Mouse (Mus musculus) heart, embryonic 10.5 days (tissue): Measurements from ENCODE around the gene Tmem251. TPM values are rescaled to one million over a fixed set of nuclear protein-coding genes. Genes with fewer than 3 reads are reported as not detected.

Experiments
- DNase-seq: peaks from one replicate; pipeline ENCODE4 v3.0.0-alpha.2; 2017; ENCODE audit warnings: low spot score
- H3K27ac ChIP-seq: fragments of 300-500 bp; sonication (generic); 2 replicates; pipeline ENCODE4 v1.5.1; 2016; ENCODE audit warnings: mild to moderate bottlenecking
- H3K27me3 ChIP-seq: fragments of 300-500 bp; sonication (generic); 2 replicates; pipeline ENCODE4 v1.6.1; 2016; ENCODE audit warnings: mild to moderate bottlenecking; ENCODE audit not compliant: poor library complexity, insufficient read depth, severe bottlenecking
- H3K36me3 ChIP-seq: fragments of 300-500 bp; sonication (generic); 2 replicates; pipeline ENCODE4 v1.6.1; 2016; ENCODE audit warnings: mild to moderate bottlenecking, moderate library complexity
- H3K4me1 ChIP-seq: fragments of 300-500 bp; sonication (generic); 2 replicates; pipeline ENCODE4 v1.6.1; 2016; ENCODE audit warnings: mild to moderate bottlenecking
- H3K4me3 ChIP-seq: fragments of 300-500 bp; sonication (generic); 2 replicates; pipeline ENCODE4 v1.5.1; 2016; ENCODE audit warnings: mild to moderate bottlenecking, moderate library complexity
- H3K9me3 ChIP-seq: fragments of 300-500 bp; sonication (generic); 2 replicates; pipeline ENCODE4 v1.6.1; 2016; ENCODE audit warnings: mild to moderate bottlenecking, moderate library complexity
- WGBS: fragments of 180-500 bp; shearing (Covaris S2); methylation state at CpG from one replicate; pipeline ENCODE4 v1.1.7; 2016; 5-methylcytosine and 5-hydroxymethylcytosine counted together
- polyA plus RNA-seq: library from polyadenylated mRNA; unstranded; fragments of >200 nt; fragmentation: Nextera tagmentation; extraction: Ambion mirVana; gene quantifications from 2 replicates; pipeline ENCODE4 v1.2.1, GENCODE M21; 2016

Tmem251 gene
- polyA plus RNA-seq, 1 experiment from 2014 or later, result 9.5 TPM

DNA sequence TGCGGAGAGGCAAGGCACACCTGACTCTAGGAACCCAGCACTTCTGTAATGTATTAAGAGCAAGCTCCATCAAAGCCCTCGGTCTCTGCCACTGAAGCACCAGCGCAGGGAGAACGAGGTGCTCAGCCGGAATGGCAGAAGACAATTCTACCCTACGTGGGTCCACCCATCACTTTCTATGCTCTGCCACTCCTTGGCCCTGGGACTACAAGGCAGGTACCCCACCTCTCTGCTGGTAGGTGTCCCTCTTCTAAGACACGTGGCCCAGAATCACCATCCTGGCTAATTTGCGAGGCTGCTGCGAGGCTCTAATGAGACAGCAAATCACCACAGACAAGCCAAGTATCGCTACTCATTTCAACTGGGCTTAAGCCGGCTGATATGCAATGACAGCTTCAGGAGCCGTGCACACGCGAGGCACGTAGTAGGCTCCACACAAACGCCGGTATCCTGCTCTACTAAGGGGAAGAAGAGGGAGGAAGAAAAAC is 39.6 kb upstream of the Tmem251 start:
- H3K27me3 ChIP-seq, result peaks cover 17% of the 10 kb centered on the region; the same call in 1 of the 2 replicates
- DNase-seq, result no peak
- peak overlapping the region; percentile 70; the same call in 1 of the 2 replicates for H3K27ac ChIP-seq
- H3K4me3 ChIP-seq, result peak overlapping the region; percentile 82
- H3K9me3 ChIP-seq, result no peaks in the 10 kb centered on the region
- 9% methylated on average over 17 of the region's 17 CpGs for WGBS
- no peaks in the 10 kb centered on the region for H3K36me3 ChIP-seq
- H3K4me1 ChIP-seq, result peaks cover 39% of the 10 kb centered on the region

DNA sequence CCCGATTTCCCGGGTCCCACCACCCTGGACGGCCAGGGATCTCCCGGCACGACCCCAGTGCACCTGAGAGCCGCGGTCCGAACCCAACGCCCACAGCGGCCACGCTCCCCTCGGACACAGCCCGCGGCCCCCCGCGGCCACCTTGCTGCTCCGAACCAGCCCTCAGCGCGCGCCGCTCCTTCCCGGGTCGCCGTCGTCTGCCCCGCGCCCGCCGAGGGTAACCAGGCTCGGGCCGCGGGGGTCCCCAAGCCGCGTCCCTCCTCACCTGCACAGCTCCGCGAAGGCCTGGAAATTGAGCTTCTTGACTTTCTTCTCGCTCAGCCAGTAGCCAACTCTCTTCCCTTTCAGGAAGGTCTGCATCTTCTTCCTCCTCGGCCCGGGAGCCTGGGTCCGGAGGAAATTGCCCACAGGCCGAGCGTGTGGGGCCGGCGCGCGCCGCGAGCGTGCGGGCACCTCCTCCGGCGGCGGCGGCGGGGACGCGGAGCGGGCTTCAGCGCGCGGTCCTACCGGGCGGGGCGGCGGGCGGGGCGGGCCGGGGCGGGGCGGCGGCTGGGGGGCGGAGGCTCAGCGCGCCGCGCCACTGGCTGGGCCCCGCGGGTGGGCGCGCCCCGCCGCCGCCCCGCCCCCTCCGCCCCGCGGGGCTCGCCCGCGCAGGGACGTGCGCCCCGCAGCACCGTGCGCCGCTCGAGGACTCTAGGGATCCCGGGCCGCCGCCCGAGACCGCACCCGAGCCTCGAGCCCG is 38.9 kb upstream of the Tmem251 start, which contains the start of gene Itpk1:
Itpk1 (minus strand) TSS at position 474 of the 742 bp plus-strand sequence.
- H3K9me3 ChIP-seq, result no peaks in the 10 kb centered on the region
- H3K27ac ChIP-seq, result peak within 1 kb of the TSS; percentile 94
- no peak for DNase-seq
- 5% methylated on average over 105 of the region's 105 CpGs for WGBS
- H3K36me3 ChIP-seq, result no peaks in the 10 kb centered on the region
- H3K4me1 ChIP-seq, result peaks cover 39% of the 10 kb centered on the region
- peaks cover 17% of the 10 kb centered on the region; the same call in 1 of the 2 replicates for H3K27me3 ChIP-seq
- H3K4me3 ChIP-seq, result peak within 1 kb of the TSS; percentile 82

DNA sequence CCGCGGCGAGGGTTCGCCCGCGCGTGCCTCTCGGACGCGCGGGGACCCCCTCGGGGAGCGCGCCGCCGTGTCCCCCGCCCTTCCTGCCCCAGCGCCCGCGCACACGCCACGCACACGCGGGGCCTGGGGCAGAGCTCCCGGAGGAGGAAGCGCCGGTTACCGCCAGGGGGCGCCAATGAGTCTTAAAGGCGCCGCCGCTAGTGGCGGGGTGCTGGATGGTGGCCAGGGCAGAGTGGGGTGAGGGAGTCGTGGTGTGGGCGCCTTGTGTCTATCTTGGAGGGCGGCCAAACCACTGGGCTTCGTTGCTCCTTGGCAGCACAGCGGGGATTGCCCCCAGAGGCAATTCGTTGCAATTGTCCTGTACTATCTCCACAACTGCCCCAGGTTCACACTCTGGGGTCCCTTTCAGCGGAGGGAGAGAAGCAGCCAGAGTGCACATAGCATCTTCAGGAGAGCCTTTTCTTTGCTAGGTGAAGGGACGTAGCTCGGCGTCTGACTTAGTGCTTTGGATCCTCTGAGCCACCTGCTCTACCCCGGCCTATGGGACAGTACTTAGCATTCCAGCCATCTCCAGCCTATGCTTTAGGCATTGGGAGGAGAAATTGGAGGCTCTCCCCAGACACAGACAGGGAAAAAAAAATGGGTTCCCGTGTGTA is 38.2 kb upstream of the Tmem251 start:
- Histone ChIP-seq H3K27ac (peak overlapping the region; percentile 94), H3K27me3 (peaks cover 17% of the 10 kb centered on the region; the same call in 1 of the 2 replicates), H3K4me1 (peaks cover 39% of the 10 kb centered on the region), H3K36me3 (no peaks in the 10 kb centered on the region), H3K9me3 (no peaks in the 10 kb centered on the region), H3K4me3 (peak overlapping the region; percentile 82)
- WGBS, result 2% methylated on average over 45 of the region's 45 CpGs
- DNase-seq, result peak; percentile 91

- DNase-seq, result no peak
- H3K36me3 ChIP-seq, result no peaks in the 10 kb centered on the region
- 64% methylated on average over 6 of the region's 6 CpGs for WGBS
- H3K9me3 ChIP-seq, result no peaks in the 10 kb centered on the region
- H3K4me1 ChIP-seq, result peaks cover 39% of the 10 kb centered on the region
- H3K27ac ChIP-seq, result no peak overlapping the region
- peaks cover 17% of the 10 kb centered on the region; the same call in 1 of the 2 replicates for H3K27me3 ChIP-seq
- H3K4me3 ChIP-seq, result no peak overlapping the region
Measured at GRCm38 (mm10) chr12:102705906-102706640, 37.5 kb upstream of the Tmem251 start.

GRCm38 (mm10) chr12:102706833-102707463 is 36.6 kb upstream of the Tmem251 start:
- 85% methylated on average over 10 of the region's 10 CpGs for WGBS
- no peak overlapping the region for H3K4me3 ChIP-seq
- peaks cover 17% of the 10 kb centered on the region; the same call in 1 of the 2 replicates for H3K27me3 ChIP-seq
- peaks cover 39% of the 10 kb centered on the region for H3K4me1 ChIP-seq
- DNase-seq, result no peak
- H3K36me3 ChIP-seq, result no peaks in the 10 kb centered on the region
- no peak overlapping the region for H3K27ac ChIP-seq
- H3K9me3 ChIP-seq, result no peaks in the 10 kb centered on the region

GRCm38 (mm10) chr12:102708220-102708619 is 35.3 kb upstream of the Tmem251 start:
- H3K36me3 ChIP-seq, result no peaks in the 10 kb centered on the region
- no peak for DNase-seq
- peaks cover 27% of the 10 kb centered on the region for H3K4me1 ChIP-seq
- peaks cover 17% of the 10 kb centered on the region; the same call in 1 of the 2 replicates for H3K27me3 ChIP-seq
- no peaks in the 10 kb centered on the region for H3K9me3 ChIP-seq
- peak overlapping the region; percentile 28; the same call in 1 of the 2 replicates for H3K4me3 ChIP-seq
- WGBS, result 43% methylated on average over 11 of the region's 11 CpGs
- H3K27ac ChIP-seq, result no peak overlapping the region

DNA sequence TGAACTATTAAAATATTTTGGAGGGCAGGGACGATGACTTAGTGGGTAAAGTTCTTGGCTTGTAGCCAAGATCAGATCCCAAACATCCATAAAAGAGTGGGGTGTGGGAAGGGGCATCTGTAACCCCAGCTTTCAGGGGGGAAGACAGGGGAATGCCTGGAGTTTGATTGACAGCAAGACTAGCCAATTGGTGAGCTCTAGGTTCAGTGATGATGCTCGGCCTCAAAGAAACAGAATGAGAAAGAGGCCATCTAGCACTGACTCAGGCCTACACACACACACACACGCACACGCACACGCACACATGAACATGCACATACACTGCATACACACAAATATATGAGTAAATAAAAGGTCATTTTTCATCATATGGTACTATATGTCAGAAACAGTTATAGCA is 33.7 kb upstream of the Tmem251 start:
- 84% methylated on average over 5 of the region's 5 CpGs for WGBS
- no peak for DNase-seq
- Histone ChIP-seq H3K9me3 (no peaks in the 10 kb centered on the region), H3K27me3 (peaks cover 9% of the 10 kb centered on the region; the same call in 1 of the 2 replicates), H3K4me3 (no peak overlapping the region), H3K36me3 (no peaks in the 10 kb centered on the region), H3K4me1 (peaks cover 14% of the 10 kb centered on the region), H3K27ac (no peak overlapping the region)

DNA sequence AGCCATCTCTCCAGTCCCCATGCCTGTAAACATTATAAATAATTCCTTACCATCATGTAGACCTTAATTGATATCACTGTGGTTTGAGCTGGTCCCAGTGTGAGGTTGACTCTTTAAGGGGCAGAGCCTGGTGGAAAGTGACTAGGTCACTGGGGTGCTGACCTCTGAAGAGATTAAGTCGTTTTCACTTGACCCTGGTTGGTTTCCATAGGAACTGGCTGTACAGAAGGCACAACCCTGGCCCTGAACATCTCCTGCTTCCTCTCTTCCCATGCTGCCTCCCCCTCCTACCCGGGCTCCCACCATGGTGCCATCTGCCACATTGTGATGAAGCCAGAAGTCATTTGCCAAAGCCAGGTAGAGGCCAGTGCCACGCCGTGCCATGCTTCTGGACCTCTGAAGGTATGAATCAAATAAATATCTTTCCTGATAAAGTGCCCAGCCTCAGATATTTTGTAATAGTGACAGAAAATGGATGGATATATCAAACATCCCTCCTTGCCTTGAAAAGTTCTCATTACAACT is 32.6 kb upstream of the Tmem251 start:
- Histone ChIP-seq H3K27ac (no peak overlapping the region), H3K4me1 (peaks cover 8% of the 10 kb centered on the region; the same call in 1 of the 2 replicates), H3K36me3 (no peaks in the 10 kb centered on the region), H3K9me3 (no peaks in the 10 kb centered on the region), H3K27me3 (peaks cover 9% of the 10 kb centered on the region; the same call in 1 of the 2 replicates), H3K4me3 (no peak overlapping the region)
- 62% methylated on average over 4 of the region's 4 CpGs for WGBS
- DNase-seq, result no peak

DNA sequence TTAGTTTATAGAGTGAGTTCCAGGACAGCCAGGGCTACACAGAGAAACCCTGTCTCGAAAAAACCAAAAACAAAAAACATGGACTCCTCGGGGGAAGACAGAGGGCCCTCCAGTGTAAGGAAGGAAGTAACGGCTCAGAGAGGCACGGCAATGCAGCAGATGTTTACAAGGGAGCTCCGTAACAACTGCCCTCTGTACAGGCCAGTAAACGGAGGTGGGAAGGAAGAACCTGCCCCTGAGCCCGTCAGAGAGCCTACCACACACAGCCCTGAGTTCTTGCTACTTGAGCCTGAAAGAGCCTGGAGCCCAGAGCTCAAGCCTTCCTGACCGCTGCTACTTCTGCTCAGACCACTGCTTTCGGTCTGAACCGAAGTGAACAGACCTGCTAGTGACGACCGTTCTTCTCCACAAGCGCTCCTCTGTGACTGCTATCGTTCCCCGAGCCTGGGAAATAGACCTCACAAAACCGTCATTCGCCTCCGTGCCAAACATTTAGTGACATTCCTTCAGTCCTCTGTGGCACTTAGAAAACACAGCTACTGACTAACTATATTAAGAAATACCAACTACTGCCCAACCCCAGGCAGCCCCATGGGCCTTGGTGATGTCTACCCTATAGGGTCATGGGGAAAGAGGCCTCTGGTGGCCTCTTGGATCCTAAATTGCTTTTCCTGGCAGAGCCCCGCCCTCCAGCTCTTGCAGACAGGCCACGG is 30.3 kb upstream of the Tmem251 start:
- Histone ChIP-seq H3K4me1 (peaks cover 6% of the 10 kb centered on the region; the same call in 1 of the 2 replicates), H3K9me3 (no peaks in the 10 kb centered on the region), H3K27me3 (no peaks in the 10 kb centered on the region), H3K36me3 (no peaks in the 10 kb centered on the region), H3K4me3 (no peak overlapping the region), H3K27ac (no peak overlapping the region)
- no peak for DNase-seq
- 73% methylated on average over 20 of the region's 20 CpGs for WGBS

- Histone ChIP-seq H3K4me1 (0 out of 2 replicates have a peak, but pooled peaks cover 5% of the 10 kb centered on the region), H3K27ac (no peak overlapping the region), H3K4me3 (no peak overlapping the region), H3K36me3 (no peaks in the 10 kb centered on the region), H3K9me3 (no peaks in the 10 kb centered on the region), H3K27me3 (no peaks in the 10 kb centered on the region)
- WGBS, result 69% methylated on average over 2 of the region's 2 CpGs
- DNase-seq, result no peak
Measured at GRCm38 (mm10) chr12:102714116-102714515, 29.4 kb upstream of the Tmem251 start.

GRCm38 (mm10) chr12:102714654-102715395 is 28.7 kb upstream of the Tmem251 start:
- DNase-seq, result no peak

More at GRCm38 (mm10) chr12:102714654-102715395, 28.7 kb upstream of the Tmem251 start:
- 82% methylated on average over 10 of the region's 10 CpGs for WGBS
- H3K4me1 ChIP-seq, result 0 out of 2 replicates have a peak, but pooled peaks cover 5% of the 10 kb centered on the region
- H3K9me3 ChIP-seq, result no peaks in the 10 kb centered on the region
- H3K27me3 ChIP-seq, result no peaks in the 10 kb centered on the region
- no peak overlapping the region for H3K27ac ChIP-seq
- H3K36me3 ChIP-seq, result no peaks in the 10 kb centered on the region
- H3K4me3 ChIP-seq, result no peak overlapping the region
